Mouse (Mus musculus) gastrocnemius, postnatal 14 days (tissue): ENCODE data around the gene Fam177a. TPM values are rescaled to one million over a fixed set of nuclear protein-coding genes. Genes with fewer than 3 reads are reported as not detected.
"Not testable (repeated sequence)": the region's sequence is repeated elsewhere in the genome, so short reads cannot be mapped to it uniquely, and the experiment has no call there.

ENCODE experiments used
- DNase-seq: peaks from one replicate; pipeline ENCODE4 v3.0.0; 2021; ENCODE audit warnings: mixed read lengths
- intact Hi-C: fragments of 180-260 bp; cut with DNase I; formaldehyde crosslinking; loops from one replicate; pipeline ENCODE4 v1.15.1; 2025; ENCODE audit warnings: low total_unique reads
- long read RNA-seq, 2 experiments: library from polyadenylated mRNA; stranded (forward); transcript quantifications; one replicate each; pipeline ENCODE4 v2.0.0; 2021
- total RNA-seq, 2 experiments: library from RNA; stranded (reverse); gene quantifications; 2 replicates each; pipeline ENCODE4 v1.2.3; 2021

Gene Fam177a
- total RNA-seq, result 1 to 10 TPM; 3.3 to 7.4 TPM
- long read RNA-seq, experiment 1, transcript Fam177a-201 (5 exons, 3,922 nt), result major isoform, 15 of 19 reads
- long read RNA-seq, experiment 1, partial matches to known transcripts, result 0 of 19 reads
- long read RNA-seq, experiment 1, other reads (novel, unspliced or antisense), result 4 of 19 reads
- long read RNA-seq, experiment 2, transcript Fam177a-201 (5 exons, 3,922 nt), result major isoform, 8 of 12 reads
- long read RNA-seq, experiment 2, partial matches to known transcripts, result 0 of 12 reads
- long read RNA-seq, experiment 2, other reads (novel, unspliced or antisense), result 4 of 12 reads

GRCm38 (mm10) chr12:55124242-55124641 is at the start of gene Fam177a:
TSS of gene Fam177a (plus strand) at chr12:55124469.
- DNase-seq, intact Hi-C loops: not testable (repeated sequence)

- intact Hi-C loops, result no loop called here
- no peak for DNase-seq
These were observed 49.0 kb upstream of the Fam177a start for GRCm38 (mm10) chr12:55075296-55075695.

GRCm38 (mm10) chr12:55078706-55079105 is 45.6 kb upstream of the Fam177a start:
- DNase-seq, intact Hi-C loops: not testable (repeated sequence)

- intact Hi-C loops, result not testable (repeated sequence)
- DNase-seq, result peak; percentile 93
These were observed 44.3 kb upstream of the Fam177a start, which contains the start of the genes 2700097O09Rik and Srp54a for GRCm38 (mm10) chr12:55079726-55080600. TSS of gene 2700097O09Rik (minus strand) at chr12:55080110. TSS of gene Srp54a (plus strand) at chr12:55080262.

- DNase-seq, intact Hi-C loops: not testable (repeated sequence)
These were observed 43.7 kb upstream of the Fam177a start for GRCm38 (mm10) chr12:55080601-55080942.

- DNase-seq, intact Hi-C loops: not testable (repeated sequence)
These were observed 32.1 kb upstream of the Fam177a start for GRCm38 (mm10) chr12:55092127-55092526.

GRCm38 (mm10) chr12:55112616-55113015 is 11.7 kb upstream of the Fam177a start:
- DNase-seq, intact Hi-C loops: not testable (repeated sequence)

- DNase-seq, intact Hi-C loops: not testable (repeated sequence)
These were observed 462 bp downstream of the Fam177a start for GRCm38 (mm10) chr12:55124731-55125130.

GRCm38 (mm10) chr12:55135540-55135939 is 11.3 kb downstream of the Fam177a start:
- intact Hi-C loops, DNase-seq: not testable (repeated sequence)

- intact Hi-C loops, DNase-seq: not testable (repeated sequence)
These were observed 13.6 kb downstream of the Fam177a start for GRCm38 (mm10) chr12:55137859-55138258.

- intact Hi-C loops, DNase-seq: not testable (repeated sequence)
These were observed 30.5 kb downstream of the Fam177a start, which contains the start of gene Srp54b for GRCm38 (mm10) chr12:55154559-55155448. TSS of gene Srp54b (plus strand) at chr12:55155104.

GRCm38 (mm10) chr12:55155449-55155783 is 31.1 kb downstream of the Fam177a start:
- intact Hi-C loops, DNase-seq: not testable (repeated sequence)

GRCm38 (mm10) chr12:55167034-55167557 is 42.8 kb downstream of the Fam177a start:
- DNase-seq, intact Hi-C loops: not testable (repeated sequence)

- intact Hi-C loops, DNase-seq: not testable (repeated sequence)
These were observed 63.4 kb downstream of the Fam177a start for GRCm38 (mm10) chr12:55187686-55188085.

GRCm38 (mm10) chr12:55189127-55189526 is 64.9 kb downstream of the Fam177a start:
- DNase-seq, result not testable (repeated sequence)

More at GRCm38 (mm10) chr12:55189127-55189526, 64.9 kb downstream of the Fam177a start:
- intact Hi-C loops, result not testable (repeated sequence)
